Mouse (Mus musculus) kidney, embryonic 14.5 days (tissue): ENCODE measurements around the gene Celsr3. TPM values are rescaled to one million over a fixed set of nuclear protein-coding genes. Genes with fewer than 3 reads are reported as not detected.

Experiments
- ATAC-seq: fragments of 200-750 bp; cut with Nextera tagmentation; 2 replicates; pipeline ENCODE4 v1.8.0; 2017; ENCODE audit warnings: moderate number of reproducible peaks, mild to moderate bottlenecking, moderate TSS enrichment, moderate library complexity; ENCODE audit not compliant: low FRiP score, low TSS enrichment
- H3K27ac ChIP-seq: fragments of 300-500 bp; sonication (generic); 2 replicates; pipeline ENCODE4 v1.5.1; 2014; ENCODE audit warnings: low read depth, mild to moderate bottlenecking, low read length, moderate library complexity, mixed read lengths
- H3K27me3 ChIP-seq: fragments of 300-500 bp; sonication (generic); 2 replicates; pipeline ENCODE4 v1.6.1; 2014; ENCODE audit warnings: mild to moderate bottlenecking, low read length; ENCODE audit not compliant: control insufficient read depth, insufficient read depth
- H3K36me3 ChIP-seq: fragments of 300-500 bp; sonication (generic); 2 replicates; pipeline ENCODE4 v1.6.1; 2014; ENCODE audit warnings: low read length, mixed read lengths; ENCODE audit not compliant: control insufficient read depth, insufficient read depth
- H3K4me1 ChIP-seq: fragments of 300-500 bp; sonication (generic); 2 replicates; pipeline ENCODE4 v1.6.1; 2014; ENCODE audit warnings: low read length, mixed read lengths; ENCODE audit not compliant: control insufficient read depth, insufficient read depth
- H3K4me2 ChIP-seq: fragments of 300-500 bp; sonication (generic); replicated peaks from 2 replicates; pipeline ENCODE4 v1.6.1; 2014; ENCODE audit warnings: low read depth, mild to moderate bottlenecking, low read length
- H3K4me3 ChIP-seq: fragments of 300-500 bp; sonication (generic); 2 replicates; pipeline ENCODE4 v1.5.1; 2014; ENCODE audit warnings: mild to moderate bottlenecking, low read length
- H3K9ac ChIP-seq: fragments of 300-500 bp; sonication (generic); 2 replicates; pipeline ENCODE4 v1.6.1; 2014; ENCODE audit warnings: low read depth, mild to moderate bottlenecking, low read length, moderate library complexity
- H3K9me3 ChIP-seq: fragments of 300-500 bp; sonication (generic); 2 replicates; pipeline ENCODE4 v1.6.1; 2016; ENCODE audit warnings: low read length; ENCODE audit not compliant: control insufficient read depth
- WGBS: fragments of 180-500 bp; shearing (Covaris S2); extraction: QIAGEN DNeasy Blood & Tissue Kit; methylation state at CpG from one replicate; pipeline ENCODE4 v1.1.7; 2014; 5-methylcytosine and 5-hydroxymethylcytosine counted together
- polyA plus RNA-seq: library from polyadenylated mRNA; unstranded; fragments of >200 nt; fragmentation: Nextera tagmentation; extraction: Ambion mirVana; gene quantifications from 2 replicates; pipeline ENCODE4 v1.2.1, GENCODE M21; 2014

The Celsr3 gene
- polyA plus RNA-seq, 1 experiment from 2014 or later = 0.04 TPM

DNA sequence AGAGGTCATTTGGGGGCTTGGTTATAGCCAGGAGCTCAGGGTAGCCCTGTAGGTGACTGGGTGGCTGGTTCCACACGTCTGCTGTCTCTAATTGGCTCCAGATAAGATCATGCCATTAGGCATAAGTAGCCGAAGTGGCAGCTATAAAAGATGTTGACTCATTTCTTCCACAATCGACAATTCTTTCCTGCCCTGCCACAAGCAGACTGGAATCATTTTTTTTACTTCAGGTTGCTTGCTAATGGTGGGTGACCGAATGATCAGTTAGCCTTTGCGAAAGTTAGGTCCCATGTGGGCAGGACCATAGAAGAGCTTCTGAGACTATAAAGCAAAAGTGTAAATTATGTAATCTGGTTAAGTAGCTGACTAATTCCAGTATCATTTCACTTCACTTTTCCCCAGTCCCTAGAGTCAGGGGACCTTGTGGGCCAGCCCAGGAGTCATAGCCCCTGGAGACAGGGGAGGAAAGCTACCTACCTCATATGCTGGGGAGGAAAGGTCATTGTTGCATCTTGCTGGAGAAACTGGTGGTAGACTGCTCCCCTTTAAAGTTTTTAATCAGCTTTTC lies 27.5 kb upstream of the Celsr3 start:
- no peaks in the 10 kb centered on the region for H3K27me3 ChIP-seq
- no peak overlapping the region for H3K27ac ChIP-seq
- ATAC-seq = no peak
- H3K36me3 ChIP-seq = peaks cover 72% of the 10 kb centered on the region
- no peak overlapping the region for H3K4me3 ChIP-seq
- no peaks in the 10 kb centered on the region for H3K9me3 ChIP-seq
- 71% methylated on average over 5 of the region's 5 CpGs for WGBS
- no peak overlapping the region for H3K4me2 ChIP-seq
- H3K4me1 ChIP-seq = peaks cover 30% of the 10 kb centered on the region
- no peak overlapping the region for H3K9ac ChIP-seq

DNA sequence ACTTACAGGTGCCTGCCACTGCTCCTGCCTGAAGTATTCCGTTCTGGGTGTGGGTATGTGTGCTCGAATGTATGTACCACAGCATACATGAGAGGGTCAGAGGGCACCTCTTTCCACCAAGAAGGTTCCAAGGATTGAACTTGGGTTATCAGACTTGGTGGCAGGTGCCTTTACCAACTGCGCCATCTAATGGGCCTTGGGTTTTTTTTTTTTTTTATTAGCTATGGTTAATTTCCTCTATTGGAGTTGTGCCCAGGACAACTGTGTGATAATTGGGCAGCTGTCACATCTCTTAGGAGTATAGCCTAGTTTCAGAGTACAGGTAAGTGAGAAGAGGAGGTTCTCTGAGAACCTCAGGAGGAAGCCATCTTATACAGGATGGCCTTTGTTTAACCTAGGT lies 26.6 kb upstream of the Celsr3 start:
- Histone ChIP-seq H3K4me3 (no peak overlapping the region), H3K9me3 (no peaks in the 10 kb centered on the region), H3K27ac (no peak overlapping the region), H3K9ac (no peak overlapping the region), H3K36me3 (peaks cover 81% of the 10 kb centered on the region), H3K27me3 (no peaks in the 10 kb centered on the region), H3K4me1 (peaks cover 21% of the 10 kb centered on the region), H3K4me2 (no peak overlapping the region)
- WGBS = 86% methylated on average over 3 of the region's 3 CpGs
- ATAC-seq = no peak

DNA sequence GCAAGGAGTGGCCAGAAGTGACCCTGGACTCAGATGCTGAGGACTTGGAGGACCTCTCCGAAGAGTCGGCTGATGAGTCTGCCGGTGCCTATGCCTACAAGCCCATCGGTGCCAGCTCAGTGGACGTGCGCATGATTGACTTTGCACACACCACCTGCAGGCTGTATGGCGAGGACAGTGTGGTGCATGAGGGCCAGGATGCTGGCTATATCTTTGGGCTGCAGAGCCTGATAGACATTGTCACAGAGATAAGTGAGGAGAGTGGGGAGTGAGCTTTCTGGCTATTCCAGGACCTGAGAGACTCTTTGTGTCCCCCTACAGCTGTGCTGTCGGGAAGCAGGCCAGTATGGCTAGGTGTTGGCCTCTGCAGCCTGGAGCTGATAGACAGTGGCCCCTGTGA lies 20.4 kb upstream of the Celsr3 start:
- H3K27ac ChIP-seq = no peak overlapping the region
- no peak overlapping the region for H3K9ac ChIP-seq
- no peak overlapping the region for H3K4me2 ChIP-seq
- ATAC-seq = no peak
- no peaks in the 10 kb centered on the region for H3K9me3 ChIP-seq
- WGBS = 91% methylated on average over 8 of the region's 8 CpGs
- H3K27me3 ChIP-seq = no peaks in the 10 kb centered on the region
- peaks cover 63% of the 10 kb centered on the region for H3K36me3 ChIP-seq
- peaks cover 10% of the 10 kb centered on the region for H3K4me1 ChIP-seq
- no peak overlapping the region for H3K4me3 ChIP-seq

DNA sequence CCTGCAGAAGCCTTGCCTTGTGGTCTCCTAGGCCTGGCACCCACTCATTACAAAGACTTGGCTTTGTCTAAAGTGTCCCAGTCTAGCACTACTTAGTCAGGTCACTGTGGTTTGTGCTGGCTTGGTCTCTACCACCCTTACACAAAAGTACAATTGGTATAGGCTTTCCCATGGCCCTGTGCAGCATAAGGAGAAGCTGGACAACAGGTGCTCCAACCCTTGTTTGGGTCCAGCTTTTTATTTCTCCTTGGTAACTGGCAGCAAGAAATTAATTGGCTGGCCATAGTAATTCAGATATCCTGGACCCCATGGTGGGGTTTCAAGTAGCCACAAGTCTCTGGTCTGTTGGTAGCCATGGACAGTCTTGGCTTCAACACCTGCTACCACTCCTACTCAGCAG lies 19.7 kb upstream of the Celsr3 start:
- Histone ChIP-seq H3K27ac (no peak overlapping the region), H3K27me3 (no peaks in the 10 kb centered on the region), H3K9me3 (no peaks in the 10 kb centered on the region), H3K9ac (no peak overlapping the region), H3K4me2 (no peak overlapping the region), H3K4me1 (peaks cover 10% of the 10 kb centered on the region), H3K4me3 (no peak overlapping the region), H3K36me3 (peaks cover 58% of the 10 kb centered on the region)
- no peak for ATAC-seq

DNA sequence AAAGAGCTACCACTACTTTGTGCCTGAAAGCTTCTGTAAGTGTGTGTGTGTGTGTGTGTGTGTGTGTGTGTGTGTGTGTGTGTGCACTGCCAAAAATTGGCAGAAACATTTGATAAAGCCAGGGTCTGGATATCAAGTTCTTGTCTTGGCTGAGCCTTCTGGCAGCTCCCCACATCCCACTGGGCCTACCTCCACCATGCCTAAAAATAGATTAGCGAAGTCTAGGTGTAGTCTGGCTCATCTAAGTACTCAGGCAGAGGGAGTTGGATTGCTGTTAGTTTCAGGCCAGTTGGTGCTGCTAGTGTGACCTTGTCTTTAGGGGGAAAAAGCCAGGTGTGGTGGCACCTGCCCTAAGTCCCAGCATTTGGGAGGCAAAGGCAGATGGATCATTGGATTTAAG lies 19.3 kb upstream of the Celsr3 start:
- Histone ChIP-seq H3K36me3 (peaks cover 58% of the 10 kb centered on the region), H3K4me1 (peaks cover 10% of the 10 kb centered on the region)
- 91% methylated on average over 1 of the region's 1 CpGs for WGBS

DNA sequence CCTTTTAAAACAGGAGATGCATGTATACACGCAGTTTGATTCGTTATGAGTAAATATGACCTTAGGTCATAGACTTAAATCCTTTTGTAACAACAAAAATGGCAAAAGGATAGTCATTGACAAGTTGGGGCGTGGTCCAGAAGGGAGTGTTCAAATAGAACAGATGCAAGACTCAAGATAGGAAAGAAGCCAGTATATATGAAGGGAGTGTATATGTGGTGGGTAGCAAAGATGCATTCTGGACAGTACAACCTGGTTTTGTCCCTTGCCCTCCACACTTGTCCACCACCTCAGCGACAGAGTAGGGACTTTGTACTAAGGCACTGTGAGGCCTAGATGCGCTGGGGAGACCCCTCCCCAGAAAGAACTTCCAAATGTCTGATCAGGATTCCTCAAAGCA lies 18.4 kb upstream of the Celsr3 start:
- no peaks in the 10 kb centered on the region for H3K9me3 ChIP-seq
- H3K4me2 ChIP-seq = peak overlapping the region; percentile 96; the same call in 1 of the 2 replicates
- peak; percentile 5; the same call in 1 of the 2 replicates for ATAC-seq
- no peak overlapping the region for H3K27ac ChIP-seq
- H3K4me1 ChIP-seq = peaks cover 10% of the 10 kb centered on the region
- H3K9ac ChIP-seq = no peak overlapping the region
- 76% methylated on average over 5 of the region's 5 CpGs for WGBS
- H3K27me3 ChIP-seq = no peaks in the 10 kb centered on the region
- peaks cover 56% of the 10 kb centered on the region for H3K36me3 ChIP-seq
- no peak overlapping the region for H3K4me3 ChIP-seq

More for the DNA sequence above, 19.3 kb upstream of the Celsr3 start:
- H3K9me3 ChIP-seq = no peaks in the 10 kb centered on the region
- no peak overlapping the region for H3K4me3 ChIP-seq
- no peak overlapping the region for H3K9ac ChIP-seq
- no peak overlapping the region for H3K4me2 ChIP-seq
- H3K27me3 ChIP-seq = no peaks in the 10 kb centered on the region
- no peak overlapping the region for H3K27ac ChIP-seq
- no peak for ATAC-seq

DNA sequence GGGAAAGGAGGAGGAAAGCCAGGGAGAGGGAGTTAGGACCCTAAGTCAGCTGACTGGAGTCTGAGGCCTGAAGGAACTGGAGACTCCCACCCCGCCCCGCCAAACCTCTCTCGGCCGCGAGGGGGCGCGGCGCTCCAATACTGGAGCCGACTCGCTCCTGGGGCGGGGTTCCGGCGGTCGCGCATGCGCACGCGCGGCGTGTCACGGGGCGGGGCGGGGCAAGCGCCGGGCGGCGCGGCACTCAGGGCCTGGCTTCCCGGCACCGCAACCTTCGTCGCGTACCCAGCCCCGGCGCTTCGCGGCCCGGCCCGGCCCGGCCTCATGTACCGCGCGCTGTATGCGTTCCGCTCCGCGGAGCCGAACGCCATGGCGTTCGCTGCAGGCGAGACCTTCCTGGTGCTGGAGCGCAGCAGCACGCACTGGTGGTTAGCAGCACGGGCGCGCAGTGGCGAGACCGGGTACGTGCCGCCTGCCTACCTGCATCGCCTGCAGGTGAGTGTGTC lies 17.9 kb upstream of the Celsr3 start, which contains the start of gene Nckipsd:
TSS of gene Nckipsd (plus strand) at position 206 of the 503 bp plus-strand sequence.
- H3K27ac ChIP-seq = no peak within 1 kb of the TSS
- H3K36me3 ChIP-seq = peaks cover 53% of the 10 kb centered on the region
- peak within 1 kb of the TSS; percentile 81 for H3K9ac ChIP-seq
- no peaks in the 10 kb centered on the region for H3K27me3 ChIP-seq
- under 1% methylated on average over 47 of the region's 62 CpGs for WGBS
- ATAC-seq = peak; percentile 89
- peak within 1 kb of the TSS; percentile 96 for H3K4me2 ChIP-seq
- no peaks in the 10 kb centered on the region for H3K9me3 ChIP-seq
- peaks cover 10% of the 10 kb centered on the region for H3K4me1 ChIP-seq
- H3K4me3 ChIP-seq = peak within 1 kb of the TSS; percentile 85

DNA sequence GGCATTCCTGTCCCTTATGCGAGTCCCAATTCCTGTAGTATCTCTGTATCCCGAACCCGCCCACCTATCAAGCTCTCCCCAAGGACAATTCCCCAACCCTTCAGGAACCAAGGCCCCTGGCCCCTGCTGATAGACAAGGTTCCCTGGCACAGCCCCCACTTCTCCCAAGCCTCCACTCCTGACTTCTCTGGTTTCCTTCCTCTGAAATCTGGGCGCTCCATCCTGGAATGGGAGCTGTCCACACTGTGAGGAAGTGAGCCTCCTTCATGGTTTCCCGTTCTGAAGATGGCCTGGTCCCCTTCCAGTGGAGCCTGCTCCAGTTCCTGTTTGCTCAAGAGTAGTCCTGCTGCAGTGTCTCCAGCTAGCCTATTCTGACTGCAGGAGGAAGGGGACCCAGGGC lies 16.9 kb upstream of the Celsr3 start:
- Histone ChIP-seq H3K9ac (peak overlapping the region; percentile 81; the same call in 1 of the 2 replicates), H3K36me3 (peaks cover 50% of the 10 kb centered on the region), H3K4me2 (peak overlapping the region; percentile 96), H3K4me1 (peaks cover 10% of the 10 kb centered on the region), H3K9me3 (no peaks in the 10 kb centered on the region), H3K4me3 (peak overlapping the region; percentile 85), H3K27me3 (no peaks in the 10 kb centered on the region), H3K27ac (no peak overlapping the region)
- WGBS = 49% methylated on average over 5 of the region's 5 CpGs
- ATAC-seq = no peak

DNA sequence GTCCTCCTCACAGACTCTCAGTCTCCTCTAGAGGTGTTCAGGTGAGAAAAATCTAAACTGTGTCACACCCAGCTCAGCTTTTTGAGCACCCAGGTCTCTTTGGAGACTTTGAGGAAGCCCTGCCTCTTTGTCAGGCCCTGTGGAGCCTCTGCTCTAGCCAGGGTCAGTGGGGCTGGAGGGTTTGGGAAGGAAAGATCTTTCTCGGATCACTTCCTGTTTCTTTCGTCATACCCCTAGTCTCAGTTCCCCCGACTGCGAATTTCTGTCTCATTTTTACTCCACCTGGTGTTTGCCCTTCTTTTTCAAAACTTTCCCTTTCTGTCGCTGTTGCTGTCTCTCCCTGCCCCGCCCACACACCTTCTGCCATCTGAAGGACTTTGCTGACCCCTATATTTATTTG lies 16.4 kb upstream of the Celsr3 start:
- Histone ChIP-seq H3K9ac (no peak overlapping the region), H3K9me3 (no peaks in the 10 kb centered on the region), H3K27me3 (no peaks in the 10 kb centered on the region), H3K27ac (no peak overlapping the region), H3K4me1 (peaks cover 10% of the 10 kb centered on the region), H3K36me3 (peaks cover 50% of the 10 kb centered on the region), H3K4me2 (no peak overlapping the region), H3K4me3 (no peak overlapping the region)
- 69% methylated on average over 6 of the region's 6 CpGs for WGBS
- ATAC-seq = no peak
